Mouse (Mus musculus) gastrocnemius, postnatal 14 days (tissue): ENCODE measurements around the gene Flnb. TPM values are rescaled to one million over a fixed set of nuclear protein-coding genes. Genes with fewer than 3 reads are reported as not detected.
A peak's percentile ranks its signal among the peaks of the same experiment; 100 is the strongest.

Source experiments
- DNase-seq: peaks from one replicate; pipeline ENCODE4 v3.0.0; 2021; ENCODE audit warnings: mixed read lengths
- intact Hi-C: fragments of 180-260 bp; cut with DNase I; formaldehyde crosslinking; loops from one replicate; pipeline ENCODE4 v1.15.1; 2025; ENCODE audit warnings: low total_unique reads
- total RNA-seq, 2 experiments: library from RNA; stranded (reverse); gene quantifications; 2 replicates each; pipeline ENCODE4 v1.2.3; 2021

Flnb gene
- total RNA-seq, 2 experiments from 2014 or later, result 19.9 to 20.8 TPM

- intact Hi-C loops, result loop anchor here (10.0 kb wide), 1 partner anchor 192 kb away; no protein-coding TSS in a partner anchor
- DNase-seq, result no peak
These were observed 145.4 kb downstream of the Flnb start for GRCm38 (mm10) chr14:7963160-7963559.

GRCm38 (mm10) chr14:7964219-7964889 is 146.6 kb downstream of the Flnb start:
- intact Hi-C loops, result loop anchor here (10.0 kb wide), 1 partner anchor 190 kb away; no protein-coding TSS in a partner anchor

GRCm38 (mm10) chr14:7971889-7972493 is 154.2 kb downstream of the Flnb start:
- intact Hi-C loops, result no loop called here
- DNase-seq, result no peak

More at GRCm38 (mm10) chr14:7964219-7964889, 146.6 kb downstream of the Flnb start:
- peak; percentile 39 for DNase-seq

GRCm38 (mm10) chr14:7974643-7975042 is 156.9 kb downstream of the Flnb start:
- intact Hi-C loops, result no loop called here
- DNase-seq, result no peak

GRCm38 (mm10) chr14:7975177-7975576 is 157.4 kb downstream of the Flnb start:
- intact Hi-C loops, result no loop called here
- no peak for DNase-seq

- DNase-seq, result no peak
- intact Hi-C loops, result no loop called here
These were observed 159.7 kb downstream of the Flnb start for GRCm38 (mm10) chr14:7977471-7977870.

- intact Hi-C loops, result no loop called here
- no peak for DNase-seq
These were observed 160.4 kb downstream of the Flnb start for GRCm38 (mm10) chr14:7978183-7978582.

GRCm38 (mm10) chr14:7981226-7981625 is 163.5 kb downstream of the Flnb start:
- DNase-seq, result no peak
- intact Hi-C loops, result no loop called here

GRCm38 (mm10) chr14:7986913-7987312 is 169.2 kb downstream of the Flnb start:
- DNase-seq, result no peak
- intact Hi-C loops, result no loop called here

GRCm38 (mm10) chr14:7989371-7989770 is 171.6 kb downstream of the Flnb start:
- DNase-seq, result no peak
- intact Hi-C loops, result no loop called here

GRCm38 (mm10) chr14:7989961-7990360 is 172.2 kb downstream of the Flnb start:
- intact Hi-C loops, result no loop called here
- no peak for DNase-seq

GRCm38 (mm10) chr14:7991108-7991776 is 173.5 kb downstream of the Flnb start:
- no peak for DNase-seq
- intact Hi-C loops, result no loop called here

- intact Hi-C loops, result loop anchor here (2.0 kb wide), 1 partner anchor 25 kb away; no protein-coding TSS in a partner anchor
These were observed 174.4 kb downstream of the Flnb start for GRCm38 (mm10) chr14:7992158-7992557.

GRCm38 (mm10) chr14:7994271-7994767 is 176.6 kb downstream of the Flnb start, which contains the start of gene Dnase1l3:
Dnase1l3 (minus strand) TSS chr14:7994573.
- intact Hi-C loops, result loop anchor here (2.0 kb wide), 1 partner anchor 178 kb away; the partner anchor contains the start of gene Flnb
- DNase-seq, result peak; percentile 33

More at GRCm38 (mm10) chr14:7992158-7992557, 174.4 kb downstream of the Flnb start:
- DNase-seq, result no peak

GRCm38 (mm10) chr14:7997255-7997696 is 179.5 kb downstream of the Flnb start:
- DNase-seq, result peak; percentile 87
- intact Hi-C loops, result loop anchor here (5.0 kb wide), 1 partner anchor 45 kb away; no protein-coding TSS in a partner anchor

GRCm38 (mm10) chr14:7999030-7999429 is 181.3 kb downstream of the Flnb start:
- no peak for DNase-seq
- intact Hi-C loops, result loop anchor here (5.0 kb wide), 1 partner anchor 43 kb away; no protein-coding TSS in a partner anchor

- intact Hi-C loops, result loop anchor here (5.0 kb wide), 1 partner anchor 43 kb away; no protein-coding TSS in a partner anchor
- no peak for DNase-seq
These were observed 181.7 kb downstream of the Flnb start for GRCm38 (mm10) chr14:7999435-7999834.

GRCm38 (mm10) chr14:8000247-8000646 is 182.5 kb downstream of the Flnb start:
- DNase-seq, result no peak
- intact Hi-C loops, result no loop called here
